11 mouse cellular contexts compared by ENCODE assay signal in the genomic region with DNA sequence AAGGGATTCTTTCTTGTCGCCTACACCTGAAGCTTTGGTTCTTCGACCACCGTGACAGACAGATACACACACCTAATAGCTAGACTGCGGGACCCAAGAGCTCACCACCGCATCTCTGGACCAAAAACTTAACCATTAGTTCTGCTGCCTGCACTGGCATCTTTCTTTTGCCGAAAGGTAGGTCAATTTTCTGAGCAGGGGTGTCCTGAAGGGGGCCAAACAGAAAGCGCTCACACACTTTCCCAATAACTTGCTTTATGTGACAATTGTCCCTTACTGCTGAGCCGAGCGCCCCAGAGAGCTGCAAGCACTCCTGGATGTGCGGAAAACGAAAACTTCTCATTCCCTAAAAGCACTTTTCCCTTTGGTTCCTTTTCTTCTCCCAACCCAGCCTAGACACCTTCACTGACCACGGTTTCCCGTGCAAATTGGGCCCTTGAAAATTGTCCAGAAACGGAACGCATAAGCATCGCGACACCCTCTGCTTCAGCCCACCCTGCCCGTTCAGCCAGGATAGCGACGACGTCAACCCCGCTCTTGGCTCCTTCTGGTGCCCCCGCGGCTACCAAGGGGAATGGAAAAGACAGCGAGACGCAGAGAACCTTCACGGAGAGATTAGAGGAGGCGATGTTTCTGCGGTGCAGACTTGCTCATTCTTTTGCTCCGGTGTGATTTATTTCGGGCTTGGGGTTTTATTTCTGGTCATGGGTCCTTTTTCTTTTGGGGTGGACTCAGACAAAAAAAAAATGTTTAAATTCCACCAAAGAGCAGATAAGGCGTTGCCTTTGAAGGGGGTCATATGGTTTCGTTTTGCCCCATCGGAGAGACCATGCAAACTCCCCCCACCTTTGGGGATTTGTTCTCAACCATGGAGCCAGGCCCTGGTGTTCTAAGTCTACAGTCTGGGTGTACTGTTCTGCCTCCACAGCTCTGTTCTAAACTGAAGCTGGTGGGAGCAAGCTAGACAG. TPM values are rescaled to one million over a fixed set of nuclear protein-coding genes. Genes with fewer than 3 reads are reported as not detected.
DNase-seq lines count a peak whose midpoint lies in the region; ATAC-seq and TF ChIP-seq lines count a peak whose summit lies in the region.
"Had no signal": no experiment of that assay in that cellular context is flagged by ENCODE, and none has a peak within 500 bp of the region (broad histone marks: within the 10 kb centered on the region; RNA-seq: fewer than 3 reads in every experiment).

No protein-coding gene starts in this region.

- H3K4me1 ChIP-seq in forebrain, embryonic 11.5 days (replicated peaks; ENCODE audit: control insufficient read depth, insufficient read depth, low read length) = peaks cover 14% of the 10 kb centered on the region; the same call in 1 of the 2 replicates
- H3K4me1 ChIP-seq in forebrain, embryonic 15.5 days = peaks cover 34% of the 10 kb centered on the region
- H3K4me1 ChIP-seq in kidney, postnatal 0 days (replicated peaks; ENCODE audit: insufficient read depth, low read length) = peaks cover 20% of the 10 kb centered on the region
- H3K4me1 ChIP-seq in limb, embryonic 12.5 days (replicated peaks) = peaks cover 44% of the 10 kb centered on the region

- no peak overlapping the region for H3K4me2 ChIP-seq in forebrain, embryonic 11.5 days (ENCODE audit: low read depth, low read length, severe bottlenecking)
- no peak overlapping the region for H3K4me2 ChIP-seq in forebrain, embryonic 15.5 days (replicated peaks)
- peak overlapping the region; percentile 69; the same call in 1 of the 2 replicates for H3K4me2 ChIP-seq in kidney, postnatal 0 days (ENCODE audit: low read length)
- peak overlapping the region; percentile 66 for H3K4me2 ChIP-seq in limb, embryonic 12.5 days

- no peak for TF ChIP-seq CTCF in kidney, postnatal 0 days (IDR thresholded peaks at IDR 0.05; ENCODE audit: low read depth)

- peaks cover 85% of the 10 kb centered on the region for H3K27me3 ChIP-seq in forebrain, embryonic 11.5 days (ENCODE audit: control insufficient read depth, insufficient read depth, low read length)
- H3K27me3 ChIP-seq in forebrain, embryonic 15.5 days = peaks cover 94% of the 10 kb centered on the region
- H3K27me3 ChIP-seq in kidney, postnatal 0 days (ENCODE audit: insufficient read depth, low read length) = peaks cover 82% of the 10 kb centered on the region
- H3K27me3 ChIP-seq in limb, embryonic 12.5 days = peaks cover 97% of the 10 kb centered on the region

- H3K9ac ChIP-seq in forebrain, embryonic 11.5 days (ENCODE audit: low read length) = no peak overlapping the region
- H3K9ac ChIP-seq in forebrain, embryonic 15.5 days (replicated peaks) = no peak overlapping the region
- 0 out of 2 replicates have a peak overlapping the region, but pooled peaks have one; percentile 0 for H3K9ac ChIP-seq in kidney, postnatal 0 days (ENCODE audit: low read depth, low read length)
- no peak overlapping the region for H3K9ac ChIP-seq in limb, embryonic 12.5 days (replicated peaks)

- H3K9me3 ChIP-seq in forebrain, embryonic 11.5 days (ENCODE audit: control insufficient read depth, low read length) = no peaks in the 10 kb centered on the region
- no peaks in the 10 kb centered on the region for H3K9me3 ChIP-seq in forebrain, embryonic 15.5 days
- H3K9me3 ChIP-seq in kidney, postnatal 0 days (replicated peaks; ENCODE audit: low read length) = no peaks in the 10 kb centered on the region
- H3K9me3 ChIP-seq in limb, embryonic 12.5 days = no peaks in the 10 kb centered on the region

- H3K36me3 ChIP-seq in forebrain, embryonic 11.5 days (ENCODE audit: control insufficient read depth, insufficient read depth, low read length) = no peaks in the 10 kb centered on the region
- no peaks in the 10 kb centered on the region for H3K36me3 ChIP-seq in forebrain, embryonic 15.5 days
- no peaks in the 10 kb centered on the region for H3K36me3 ChIP-seq in kidney, postnatal 0 days (ENCODE audit: insufficient read depth, low read length)
- no peaks in the 10 kb centered on the region for H3K36me3 ChIP-seq in limb, embryonic 12.5 days

- 4% methylated on average over 34 of the region's 34 CpGs for WGBS in forebrain, embryonic 11.5 days
- 3% methylated on average over 34 of the region's 34 CpGs for WGBS in forebrain, embryonic 15.5 days
- 7% methylated on average over 34 of the region's 34 CpGs for whole genome bisulfite sequencing in kidney, postnatal 0 days
- 5% methylated on average over 34 of the region's 34 CpGs for WGBS in limb, embryonic 12.5 days

- DNase-seq in forebrain, embryonic 11.5 days (ENCODE audit: low spot score) = peak; percentile 62
- DNase-seq in kidney, postnatal 0 days (ENCODE audit: low spot score) = no peak
- DNase-seq in kidney, postnatal 4 days = no peak
- DNase-seq in embryo, embryonic 9.5 days (ENCODE audit: extremely low spot score) = peak; percentile 44
- no peak for DNase-seq in spleen, adult 18-20 months
- no peak for DNase-seq in adrenal gland, postnatal 4 days (ENCODE audit: low spot score in 2 of 2)

- ATAC-seq in forebrain, embryonic 11.5 days (replicated peaks; ENCODE audit: low FRiP score) = no peak
- ATAC-seq in forebrain, embryonic 15.5 days (replicated peaks) = no peak
- ATAC-seq in kidney, postnatal 0 days (replicated peaks; ENCODE audit: low FRiP score, low read depth) = no peak
- no peak for ATAC-seq in limb, embryonic 12.5 days (ENCODE audit: insufficient number of reproducible peaks, insufficient read depth, low FRiP score, low TSS enrichment, low read depth)

- peak overlapping the region; percentile 4; the same call in 1 of the 2 replicates for H3K4me3 ChIP-seq in forebrain, embryonic 11.5 days (ENCODE audit: low read depth, low read length)
- H3K4me3 ChIP-seq in forebrain, embryonic 15.5 days = no peak overlapping the region
- peak overlapping the region; percentile 36; the same call in 1 of the 2 replicates for H3K4me3 ChIP-seq in kidney, postnatal 0 days (replicated peaks; ENCODE audit: low read depth, low read length)
- H3K4me3 ChIP-seq in limb, embryonic 12.5 days (replicated peaks) = peak overlapping the region; percentile 45
- H3K4me3 ChIP-seq: left cerebral cortex, adult 2 months had no signal

- no peak overlapping the region for H3K27ac ChIP-seq in forebrain, embryonic 11.5 days (ENCODE audit: low read depth, low read length)
- no peak overlapping the region for H3K27ac ChIP-seq in forebrain, embryonic 15.5 days (replicated peaks)
- H3K27ac ChIP-seq in kidney, postnatal 0 days = no peak overlapping the region
- H3K27ac ChIP-seq in limb, embryonic 12.5 days = no peak overlapping the region
- H3K27ac ChIP-seq: left cerebral cortex, adult 2 months had no signal

RNA-seq across cellular contexts. Expression of a gene that starts 2.3 kb away (rescaled TPM):
- 0.75 TPM in 1 of 2 replicates, not detected in the other for polyA plus RNA-seq in forebrain, embryonic 11.5 days (2014; fragmentation: Nextera tagmentation; extraction: Ambion mirVana)
- 0.13 and 0.19 TPM in 2 replicates for polyA plus RNA-seq in forebrain, embryonic 15.5 days (2015; fragmentation: Nextera tagmentation; extraction: Ambion mirVana)
- 2.3 and 3.1 TPM in 2 replicates for polyA plus RNA-seq in kidney, postnatal 0 days (2015; fragmentation: Nextera tagmentation; extraction: Ambion mirVana)
- 0.80 and 0.88 TPM in 2 replicates for polyA plus RNA-seq in limb, embryonic 12.5 days (2016; fragmentation: Nextera tagmentation; extraction: Ambion mirVana)
- under 1 TPM in 1 of 2 experiments, not detected in 1; 0.20 TPM for total RNA-seq in adrenal gland, postnatal 4 days (2021)
- total RNA-seq: megakaryocyte progenitor cell, adult 5-6 weeks had no signal
- polyA plus RNA-seq: stomach, embryonic 14.5 days had no signal

RNA-seq across cellular contexts. Expression of a gene that starts 13.8 kb away (rescaled TPM):
- polyA plus RNA-seq in forebrain, embryonic 11.5 days (2014; fragmentation: Nextera tagmentation; extraction: Ambion mirVana) = 7.8 and 10.5 TPM in 2 replicates
- 11.0 and 11.6 TPM in 2 replicates for polyA plus RNA-seq in forebrain, embryonic 15.5 days (2015; fragmentation: Nextera tagmentation; extraction: Ambion mirVana)
- 10.2 and 12.2 TPM in 2 replicates for polyA plus RNA-seq in kidney, postnatal 0 days (2015; fragmentation: Nextera tagmentation; extraction: Ambion mirVana)
- 17.5 and 19.9 TPM in 2 replicates for polyA plus RNA-seq in limb, embryonic 12.5 days (2016; fragmentation: Nextera tagmentation; extraction: Ambion mirVana)
- 10 to 100 TPM; 17.0 to 18.5 TPM for total RNA-seq in adrenal gland, postnatal 4 days (2021)

Comparison
In these comparisons a context has a peak if more than half of its experiments do, and no peak if none do; other contexts are left out.
1. DNase-seq: peak in forebrain, embryonic 11.5 days (single experiment) and embryo, embryonic 9.5 days (single experiment); none in kidney, postnatal 0 days (single experiment), kidney, postnatal 4 days (0 of 2), spleen, adult 18-20 months (0 of 2) and adrenal gland, postnatal 4 days (0 of 2).
2. H3K4me2 ChIP-seq: peak in kidney, postnatal 0 days (single experiment) and limb, embryonic 12.5 days (single experiment); none in forebrain, embryonic 11.5 days (single experiment) and forebrain, embryonic 15.5 days (single experiment).